Mouse (Mus musculus) embryonic facial prominence, embryonic 12.5 days (tissue): ENCODE results near the gene Spc24. TPM values are rescaled to one million over a fixed set of nuclear protein-coding genes. Genes with fewer than 3 reads are reported as not detected.
A peak's percentile ranks its signal among the peaks of the same experiment; 100 is the strongest.

ENCODE experiments used
- ATAC-seq: fragments of 200-750 bp; cut with Nextera tagmentation; 2 replicates; pipeline ENCODE4 v1.8.0; 2017; ENCODE audit not compliant: insufficient number of reproducible peaks, insufficient read depth, low FRiP score, low TSS enrichment
- H3K27ac ChIP-seq: fragments of 300-500 bp; sonication (generic); 2 replicates; pipeline ENCODE4 v1.5.1; 2016; ENCODE audit warnings: mild to moderate bottlenecking
- H3K27me3 ChIP-seq: fragments of 300-500 bp; sonication (generic); 2 replicates; pipeline ENCODE4 v1.6.1; 2016; ENCODE audit warnings: mild to moderate bottlenecking, moderate library complexity
- H3K36me3 ChIP-seq: fragments of 300-500 bp; sonication (generic); 2 replicates; pipeline ENCODE4 v1.6.1; 2016; ENCODE audit warnings: mild to moderate bottlenecking
- H3K4me1 ChIP-seq: fragments of 300-500 bp; sonication (generic); 2 replicates; pipeline ENCODE4 v1.6.1; 2016
- H3K4me2 ChIP-seq: fragments of 300-500 bp; sonication (generic); replicated peaks from 2 replicates; pipeline ENCODE4 v1.6.1; 2016; ENCODE audit warnings: mild to moderate bottlenecking, moderate library complexity
- H3K4me3 ChIP-seq: fragments of 300-500 bp; sonication (generic); 2 replicates; pipeline ENCODE4 v1.5.1; 2016; ENCODE audit warnings: mild to moderate bottlenecking
- H3K9ac ChIP-seq: fragments of 300-500 bp; sonication (generic); 2 replicates; pipeline ENCODE4 v1.6.1; 2016; ENCODE audit warnings: mild to moderate bottlenecking, moderate library complexity
- H3K9me3 ChIP-seq: fragments of 300-500 bp; sonication (generic); 2 replicates; pipeline ENCODE4 v1.6.1; 2016; ENCODE audit warnings: mild to moderate bottlenecking, moderate library complexity
- WGBS: fragments of 180-500 bp; shearing (Covaris S2); methylation state at CpG from one replicate; pipeline ENCODE4 v1.1.7; 2016; 5-methylcytosine and 5-hydroxymethylcytosine counted together
- polyA plus RNA-seq: library from polyadenylated mRNA; unstranded; fragments of >200 nt; fragmentation: Nextera tagmentation; extraction: Ambion mirVana; gene quantifications from 2 replicates; pipeline ENCODE4 v1.2.1, GENCODE M21; 2016

Spc24 gene
- 117 and 126 TPM in 2 replicates for polyA plus RNA-seq

DNA sequence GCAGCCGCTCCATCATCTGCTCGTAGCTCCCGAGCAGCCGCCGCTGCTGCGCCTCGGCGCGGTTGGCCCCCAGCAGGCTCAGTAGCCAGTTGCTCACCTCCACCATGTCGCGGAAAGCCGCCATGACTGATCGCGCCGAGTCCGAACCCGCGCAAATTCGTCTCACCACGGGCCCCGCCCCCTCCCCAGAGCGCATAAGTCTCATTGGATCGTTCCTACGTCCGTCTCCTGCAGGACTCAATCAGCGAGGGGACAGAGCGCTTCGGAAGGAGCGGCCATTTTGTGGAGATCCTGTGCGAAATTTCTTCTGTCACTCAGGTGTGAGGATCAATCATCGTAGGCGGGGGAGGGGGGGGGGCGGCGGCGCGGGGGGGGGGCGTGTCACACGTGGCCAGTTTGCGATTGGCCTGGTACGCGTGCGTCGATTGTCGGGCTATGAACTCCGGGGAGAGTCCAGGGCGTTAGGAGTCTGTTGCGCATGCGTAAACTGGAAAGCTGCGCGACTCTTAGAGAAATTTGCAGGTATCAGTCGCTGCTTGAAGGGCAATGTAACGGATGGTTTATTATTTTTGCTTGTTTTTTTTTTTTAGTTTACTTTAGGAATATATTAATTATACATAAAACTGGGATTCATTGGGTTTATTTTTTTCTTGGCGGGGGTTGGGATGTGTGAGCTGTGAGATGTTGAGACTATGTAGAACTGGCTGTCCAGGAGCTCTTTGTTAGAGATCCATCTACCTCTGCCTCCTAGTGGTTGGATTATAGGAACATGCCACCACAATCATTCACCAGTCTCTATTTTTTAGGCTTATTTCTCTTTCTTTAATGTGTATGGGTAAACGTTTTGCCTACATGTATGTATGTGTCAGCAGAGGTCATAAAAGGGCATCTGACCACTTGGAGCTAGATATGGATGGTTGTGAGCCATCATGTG, at the start of gene Spc24:
Spc24 (minus strand) TSS at position 149 of the 934 bp plus-strand sequence.
- WGBS, result under 1% methylated on average over 53 of the region's 54 CpGs
- H3K36me3 ChIP-seq, result peaks cover 21% of the 10 kb centered on the region
- peak within 1 kb of the TSS; percentile 75 for H3K27ac ChIP-seq
- ATAC-seq, result peak; percentile 93
- peak within 1 kb of the TSS; percentile 59 for H3K4me2 ChIP-seq
- peak within 1 kb of the TSS; percentile 79 for H3K9ac ChIP-seq
- peak within 1 kb of the TSS; percentile 80 for H3K4me3 ChIP-seq
- H3K4me1 ChIP-seq, result peaks cover 11% of the 10 kb centered on the region
- no peaks in the 10 kb centered on the region for H3K27me3 ChIP-seq
- no peaks in the 10 kb centered on the region for H3K9me3 ChIP-seq

DNA sequence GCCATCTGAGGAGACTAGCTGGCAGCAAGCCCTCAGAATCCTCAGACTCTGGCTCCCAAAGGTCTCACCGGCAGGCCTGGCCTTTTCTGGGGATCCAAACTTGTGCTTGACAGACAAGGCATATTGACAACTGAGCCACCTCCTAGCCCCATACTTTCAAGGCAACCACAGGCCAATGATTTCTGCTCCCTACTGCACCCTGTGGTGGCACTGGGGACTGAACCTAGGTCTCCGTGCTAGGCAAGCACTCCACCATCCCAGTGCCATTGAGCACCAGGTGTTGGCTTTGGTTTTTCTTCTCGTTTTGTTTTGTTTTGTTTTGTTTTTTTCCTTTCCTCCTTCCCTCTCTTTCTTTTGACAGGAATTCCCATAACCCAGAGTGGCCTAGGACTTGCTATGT, 48.5 kb upstream of the Spc24 start:
- Histone ChIP-seq H3K9me3 (no peaks in the 10 kb centered on the region), H3K4me2 (no peak overlapping the region), H3K4me3 (no peak overlapping the region), H3K4me1 (peaks cover 5% of the 10 kb centered on the region; the same call in 1 of the 2 replicates), H3K27me3 (no peaks in the 10 kb centered on the region), H3K36me3 (peaks cover 20% of the 10 kb centered on the region), H3K27ac (no peak overlapping the region), H3K9ac (no peak overlapping the region)
- ATAC-seq, result no peak
- 67% methylated on average over 3 of the region's 3 CpGs for WGBS

DNA sequence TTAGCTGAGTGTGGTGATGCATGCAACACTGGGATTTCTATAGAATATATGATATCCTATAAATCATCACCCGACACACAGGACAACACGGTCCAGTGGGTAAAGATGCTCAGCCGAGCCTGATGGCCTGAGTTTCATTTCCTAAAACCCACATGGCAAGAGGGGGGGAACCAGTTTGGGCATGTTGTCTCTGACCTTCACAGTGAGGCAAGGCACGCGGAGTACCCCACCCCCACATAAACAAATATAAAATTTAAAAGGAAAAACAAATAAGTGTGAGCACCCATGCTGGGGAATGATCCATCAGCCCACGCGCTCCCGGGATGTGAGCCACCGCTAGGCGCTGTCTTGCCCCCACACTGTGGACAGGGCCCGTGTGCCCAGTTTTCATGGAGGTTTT, 46.9 kb upstream of the Spc24 start:
- Histone ChIP-seq H3K27ac (no peak overlapping the region), H3K4me2 (no peak overlapping the region), H3K27me3 (no peaks in the 10 kb centered on the region), H3K4me1 (peaks cover 5% of the 10 kb centered on the region; the same call in 1 of the 2 replicates), H3K9me3 (no peaks in the 10 kb centered on the region), H3K4me3 (no peak overlapping the region), H3K36me3 (peaks cover 15% of the 10 kb centered on the region), H3K9ac (no peak overlapping the region)
- no peak for ATAC-seq
- WGBS, result 87% methylated on average over 11 of the region's 11 CpGs

DNA sequence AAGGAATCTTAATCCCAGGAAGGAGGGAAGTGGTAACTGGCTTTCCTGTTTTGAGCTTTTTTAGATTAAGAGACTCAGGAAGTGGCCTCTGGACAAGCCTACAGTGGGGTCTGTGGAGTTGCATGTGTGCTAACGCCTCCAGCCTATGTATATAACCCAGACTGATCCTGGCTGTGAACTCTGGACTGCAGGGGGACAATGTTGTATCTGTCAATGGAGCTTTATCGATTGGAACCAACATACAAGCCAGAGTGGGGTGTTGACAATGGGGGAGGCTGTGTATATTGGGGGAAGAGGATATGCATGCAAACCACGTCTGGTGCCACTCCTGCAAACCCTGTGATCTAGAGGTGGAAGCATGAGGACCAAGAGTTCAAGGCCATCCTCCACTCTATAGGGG, 46.3 kb upstream of the Spc24 start:
- Histone ChIP-seq H3K4me3 (no peak overlapping the region), H3K9ac (no peak overlapping the region), H3K36me3 (peaks cover 19% of the 10 kb centered on the region), H3K9me3 (no peaks in the 10 kb centered on the region), H3K4me1 (peaks cover 5% of the 10 kb centered on the region; the same call in 1 of the 2 replicates), H3K4me2 (no peak overlapping the region), H3K27me3 (no peaks in the 10 kb centered on the region), H3K27ac (no peak overlapping the region)
- 63% methylated on average over 3 of the region's 3 CpGs for WGBS
- ATAC-seq, result no peak

DNA sequence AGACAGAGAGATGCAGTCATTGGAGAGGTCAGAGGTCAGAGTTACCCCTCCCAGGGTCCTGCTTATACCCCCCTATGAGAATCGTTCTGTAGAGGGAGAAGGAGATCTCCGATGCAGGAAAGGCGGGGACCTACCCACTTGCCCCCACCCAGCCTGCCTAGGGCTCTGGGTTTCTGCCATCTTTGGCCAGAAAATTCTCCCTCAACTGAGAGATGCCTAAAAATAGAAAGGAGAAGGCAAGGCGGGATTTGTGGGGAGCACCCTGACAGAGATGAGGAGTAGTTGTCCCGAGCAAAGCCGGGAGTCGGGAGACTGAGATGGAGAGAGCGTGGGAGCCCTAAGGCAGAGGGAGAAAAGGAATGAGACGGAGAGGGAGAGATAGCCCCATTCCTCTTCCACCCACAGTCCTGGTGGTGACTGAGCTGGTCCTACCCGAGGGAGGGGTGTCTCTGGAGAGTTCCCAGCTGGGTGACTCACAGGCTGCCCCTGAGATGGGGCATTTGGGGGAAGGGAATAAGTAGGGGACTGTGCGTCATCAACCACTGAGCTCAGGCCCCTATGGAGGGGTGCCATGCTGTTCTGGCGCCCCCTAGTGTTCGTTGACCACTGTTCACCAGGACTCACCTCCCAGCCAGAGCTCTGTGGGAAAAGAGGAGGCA, 44.0 kb upstream of the Spc24 start:
- Histone ChIP-seq H3K9ac (no peak overlapping the region), H3K27ac (peak overlapping the region; percentile 30; the same call in 1 of the 2 replicates), H3K4me2 (no peak overlapping the region), H3K4me1 (peaks cover 5% of the 10 kb centered on the region; the same call in 1 of the 2 replicates), H3K27me3 (no peaks in the 10 kb centered on the region), H3K9me3 (no peaks in the 10 kb centered on the region), H3K4me3 (no peak overlapping the region), H3K36me3 (peaks cover 21% of the 10 kb centered on the region)
- WGBS, result 35% methylated on average over 13 of the region's 13 CpGs
- ATAC-seq, result peak; percentile 80

DNA sequence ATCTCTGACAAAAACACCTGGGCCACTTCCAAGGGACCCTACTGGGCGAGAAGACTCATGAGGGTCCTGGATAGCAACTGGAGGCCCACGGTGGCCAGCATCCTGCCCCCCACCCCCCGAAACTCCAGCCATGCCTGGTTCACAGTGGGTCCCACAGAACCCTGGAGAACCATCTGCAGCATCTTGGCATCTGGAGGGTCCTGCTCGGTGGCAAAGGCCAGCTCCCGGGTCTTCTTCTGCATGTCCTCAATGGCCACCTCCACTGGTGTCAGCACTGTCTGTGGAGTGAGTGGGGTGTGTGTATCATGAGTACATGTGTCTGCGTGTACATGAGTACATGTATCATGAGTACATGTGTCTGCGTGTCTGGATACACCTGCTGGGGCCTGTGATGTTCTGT, 41.5 kb upstream of the Spc24 start:
- Histone ChIP-seq H3K4me2 (no peak overlapping the region), H3K36me3 (peaks cover 21% of the 10 kb centered on the region), H3K27ac (no peak overlapping the region), H3K27me3 (no peaks in the 10 kb centered on the region), H3K4me3 (no peak overlapping the region), H3K9me3 (no peaks in the 10 kb centered on the region), H3K4me1 (peaks cover 15% of the 10 kb centered on the region), H3K9ac (no peak overlapping the region)
- 91% methylated on average over 7 of the region's 7 CpGs for WGBS
- no peak for ATAC-seq

DNA sequence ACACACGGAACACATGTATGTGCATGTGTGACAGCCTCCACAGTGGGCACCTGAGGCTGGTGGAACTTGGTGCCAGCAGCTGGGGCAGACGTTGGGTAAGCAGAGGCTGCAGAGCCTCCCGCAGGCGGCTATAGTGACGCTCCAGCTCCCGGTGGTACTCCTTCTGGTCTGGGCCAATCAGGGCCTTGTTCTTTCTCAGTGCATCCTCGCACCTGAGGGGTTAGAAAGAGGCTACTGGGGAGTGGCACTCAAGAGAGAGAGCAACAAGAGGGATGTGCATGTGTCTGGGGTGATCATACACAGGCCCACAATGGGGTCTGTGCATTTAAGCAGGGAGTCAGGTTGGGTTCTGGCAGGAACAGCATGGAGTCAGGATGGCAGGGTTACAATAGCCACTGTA, 41.0 kb upstream of the Spc24 start:
- WGBS, result 73% methylated on average over 7 of the region's 7 CpGs
- no peaks in the 10 kb centered on the region for H3K9me3 ChIP-seq
- H3K4me1 ChIP-seq, result peaks cover 20% of the 10 kb centered on the region
- no peak overlapping the region for H3K9ac ChIP-seq
- no peak overlapping the region for H3K4me3 ChIP-seq
- no peaks in the 10 kb centered on the region for H3K27me3 ChIP-seq
- no peak overlapping the region for H3K27ac ChIP-seq
- H3K4me2 ChIP-seq, result no peak overlapping the region
- no peak for ATAC-seq
- peaks cover 21% of the 10 kb centered on the region for H3K36me3 ChIP-seq

DNA sequence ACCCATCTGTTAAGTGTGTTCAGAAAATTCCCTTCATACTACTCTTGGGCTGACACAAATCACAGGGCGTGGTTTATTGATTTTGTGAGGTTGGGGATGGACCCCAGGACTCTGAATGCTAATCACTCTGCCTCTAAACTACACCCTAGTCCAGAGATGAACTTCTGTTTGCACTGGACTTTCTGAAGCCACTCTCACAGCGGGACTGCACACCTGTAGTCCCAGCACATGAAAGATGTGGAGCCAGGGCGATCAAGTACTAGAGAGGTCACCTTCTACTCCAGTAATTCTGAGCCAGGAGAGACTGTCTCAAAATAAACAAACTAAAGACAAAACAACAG, 38.9 kb upstream of the Spc24 start:
- Histone ChIP-seq H3K4me3 (peak overlapping the region; percentile 66), H3K9me3 (no peaks in the 10 kb centered on the region), H3K4me1 (peaks cover 24% of the 10 kb centered on the region), H3K36me3 (peaks cover 39% of the 10 kb centered on the region), H3K4me2 (peak overlapping the region; percentile 70), H3K9ac (no peak overlapping the region), H3K27ac (peak overlapping the region; percentile 93), H3K27me3 (no peaks in the 10 kb centered on the region)
- 65% methylated on average over 3 of the region's 3 CpGs for WGBS
- ATAC-seq, result no peak

DNA sequence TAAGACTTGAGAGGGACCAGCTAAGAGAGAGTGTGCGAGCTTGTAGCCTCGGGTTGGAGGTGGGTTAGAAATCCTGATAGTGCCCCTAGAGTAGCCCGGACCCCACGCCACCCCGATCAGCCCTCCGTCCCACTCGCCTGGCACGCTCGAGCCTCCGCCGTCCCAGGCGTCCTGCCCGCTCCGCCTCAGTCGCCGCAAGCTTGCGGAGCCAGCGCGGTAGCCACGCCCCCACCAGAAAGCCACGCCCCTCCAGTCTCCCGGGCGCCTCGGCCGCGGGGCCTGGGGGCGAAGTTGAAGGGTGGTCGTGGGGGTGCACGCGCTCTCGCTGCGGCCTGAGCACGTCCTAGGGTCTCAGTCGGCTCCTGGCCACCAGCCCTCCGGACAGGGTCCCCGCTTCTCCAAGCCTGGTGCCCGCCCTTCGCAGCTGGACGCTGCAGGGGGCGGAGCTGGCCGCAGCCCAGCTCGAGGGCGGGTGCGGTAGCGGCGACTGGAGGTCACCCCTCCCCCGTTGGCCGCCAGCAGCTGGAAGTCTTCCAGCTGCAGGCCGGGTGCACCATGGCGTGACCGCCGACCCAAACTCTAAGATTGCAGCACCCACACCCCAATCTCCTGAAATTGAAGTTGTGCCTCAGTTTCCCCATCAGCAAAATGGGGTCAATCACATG, 38.4 kb upstream of the Spc24 start, which contains the start of gene Kank2:
Kank2 (minus strand) TSS at position 400 of the 665 bp plus-strand sequence.
- peaks cover 24% of the 10 kb centered on the region for H3K4me1 ChIP-seq
- peak within 1 kb of the TSS; percentile 93 for H3K27ac ChIP-seq
- peak within 1 kb of the TSS; percentile 70 for H3K4me2 ChIP-seq
- no peaks in the 10 kb centered on the region for H3K9me3 ChIP-seq
- under 1% methylated on average over 52 of the region's 52 CpGs for WGBS
- H3K4me3 ChIP-seq, result peak within 1 kb of the TSS; percentile 66
- H3K27me3 ChIP-seq, result no peaks in the 10 kb centered on the region
- peak within 1 kb of the TSS; percentile 83 for H3K9ac ChIP-seq
- peak; percentile 70 for ATAC-seq
- H3K36me3 ChIP-seq, result peaks cover 44% of the 10 kb centered on the region

DNA sequence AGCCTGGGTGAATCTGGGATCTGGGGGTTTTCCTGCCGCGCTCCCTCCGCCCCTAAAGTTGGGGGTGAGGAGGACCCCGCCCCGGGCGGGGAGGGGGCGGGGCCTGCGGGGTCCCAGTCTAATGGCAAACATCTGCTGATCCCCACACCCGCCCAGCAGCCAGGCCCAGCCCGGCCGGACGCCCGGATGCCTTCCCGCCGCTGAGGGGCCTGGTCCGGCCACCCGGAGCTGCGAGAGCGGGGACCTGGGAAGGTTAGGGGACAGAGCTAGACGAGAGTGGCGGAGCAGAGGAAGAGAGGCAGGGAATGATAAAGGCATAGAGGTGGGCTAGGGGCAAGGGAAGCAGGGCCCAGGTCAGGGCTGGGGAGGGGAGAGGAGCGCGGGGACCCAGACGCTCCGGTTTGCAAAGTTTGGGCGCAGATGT, 37.8 kb upstream of the Spc24 start:
- Histone ChIP-seq H3K36me3 (peaks cover 47% of the 10 kb centered on the region), H3K4me3 (peak overlapping the region; percentile 66), H3K9ac (peak overlapping the region; percentile 83), H3K27me3 (no peaks in the 10 kb centered on the region), H3K4me2 (peak overlapping the region; percentile 70), H3K4me1 (peaks cover 24% of the 10 kb centered on the region), H3K27ac (peak overlapping the region; percentile 93), H3K9me3 (no peaks in the 10 kb centered on the region)
- under 1% methylated on average over 25 of the region's 26 CpGs for WGBS
- ATAC-seq, result peak; percentile 55

DNA sequence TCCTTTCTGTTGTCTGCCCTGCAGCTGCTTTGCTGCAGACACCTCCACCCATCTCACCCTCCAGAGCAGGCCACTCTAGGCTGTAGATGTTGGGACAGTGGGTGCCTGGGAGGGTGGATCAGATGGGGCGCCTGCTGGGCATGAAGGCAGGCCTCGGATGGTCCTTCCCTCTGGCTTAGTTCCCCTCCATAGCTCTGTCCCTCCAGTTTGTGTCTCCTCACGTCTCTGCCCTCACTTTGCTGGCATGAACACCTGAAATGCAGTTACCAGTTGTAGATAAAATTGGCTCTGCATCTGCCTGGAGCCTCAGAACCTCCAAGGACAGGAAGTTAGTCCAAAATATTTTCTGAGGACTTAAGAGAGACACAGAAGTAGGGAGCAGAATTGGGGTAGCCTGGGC, 36.8 kb upstream of the Spc24 start:
- WGBS, result 49% methylated on average over 3 of the region's 3 CpGs
- H3K4me3 ChIP-seq, result peak overlapping the region; percentile 66
- peak overlapping the region; percentile 93 for H3K27ac ChIP-seq

More for the DNA sequence above, 36.8 kb upstream of the Spc24 start:
- ATAC-seq, result no peak
- Histone ChIP-seq H3K36me3 (peaks cover 48% of the 10 kb centered on the region), H3K4me2 (peak overlapping the region; percentile 70), H3K4me1 (peaks cover 27% of the 10 kb centered on the region), H3K27me3 (no peaks in the 10 kb centered on the region), H3K9me3 (no peaks in the 10 kb centered on the region), H3K9ac (peak overlapping the region; percentile 41; the same call in 1 of the 2 replicates)
